Mouse (Mus musculus): ENCODE measurements around the gene Ccdc106. TPM values are rescaled to one million over a fixed set of nuclear protein-coding genes. Genes with fewer than 3 reads are reported as not detected.
"Not testable (repeated sequence)": the region's sequence is repeated elsewhere in the genome, so short reads cannot be mapped to it uniquely, and the experiment has no call there.

Ccdc106 gene
- polyA plus RNA-seq, 1 experiment from 2014 or later, result 38.4 TPM

DNA sequence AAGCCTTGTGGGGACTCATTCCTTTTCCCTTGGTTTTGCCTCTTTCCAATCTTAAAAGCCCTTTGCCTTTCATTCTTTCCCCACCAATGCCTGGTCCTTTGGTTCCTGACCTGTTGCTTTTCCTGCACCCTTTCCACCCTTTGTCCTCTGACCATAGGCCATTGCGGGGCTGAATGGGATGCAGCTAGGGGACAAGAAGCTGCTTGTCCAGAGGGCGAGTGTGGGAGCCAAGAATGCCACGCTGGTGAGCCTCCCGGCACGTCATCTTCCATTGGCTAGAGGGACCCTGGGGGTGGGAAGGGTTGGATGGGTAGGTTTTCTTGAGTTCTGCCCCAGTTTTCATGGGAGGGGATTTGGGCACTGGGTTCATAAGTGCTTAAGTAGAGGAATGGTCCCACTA, 54.6 kb downstream of the Ccdc106 start:
- H3K9ac ChIP-seq, result no peak overlapping the region
- no peak overlapping the region for H3K4me2 ChIP-seq (replicated peaks)
- H3K27me3 ChIP-seq, result no peaks in the 10 kb centered on the region
- no peaks in the 10 kb centered on the region for H3K9me3 ChIP-seq
- peaks cover 87% of the 10 kb centered on the region for H3K36me3 ChIP-seq
- H3K4me1 ChIP-seq, result no peaks in the 10 kb centered on the region
- H3K27ac ChIP-seq, result no peak overlapping the region
- no peak for ATAC-seq (ENCODE audit: insufficient number of reproducible peaks, insufficient read depth, low FRiP score, low TSS enrichment)
- 91% methylated on average over 5 of the region's 5 CpGs for WGBS
- no peak overlapping the region for H3K4me3 ChIP-seq

DNA sequence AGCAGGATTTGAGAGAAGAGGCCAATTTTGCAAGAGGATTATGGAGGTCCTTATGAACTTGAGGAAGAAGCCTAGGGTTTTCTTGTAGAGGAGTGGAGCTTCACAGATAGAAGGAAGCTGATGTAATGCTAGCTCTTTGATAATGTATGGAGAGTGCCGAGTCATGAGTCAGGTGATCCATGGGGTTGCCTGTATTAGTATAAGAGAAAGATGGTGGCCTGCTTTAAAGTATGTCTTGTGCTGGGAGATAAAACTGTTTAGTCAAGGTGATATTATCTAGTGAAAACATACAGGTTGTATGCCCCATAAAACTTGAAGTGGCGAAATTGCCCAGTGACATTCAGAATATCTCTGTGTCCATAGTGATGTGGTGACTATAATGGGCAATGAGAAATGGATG, 56.6 kb downstream of the Ccdc106 start:
- WGBS, result 86% methylated on average over 2 of the region's 2 CpGs

DNA sequence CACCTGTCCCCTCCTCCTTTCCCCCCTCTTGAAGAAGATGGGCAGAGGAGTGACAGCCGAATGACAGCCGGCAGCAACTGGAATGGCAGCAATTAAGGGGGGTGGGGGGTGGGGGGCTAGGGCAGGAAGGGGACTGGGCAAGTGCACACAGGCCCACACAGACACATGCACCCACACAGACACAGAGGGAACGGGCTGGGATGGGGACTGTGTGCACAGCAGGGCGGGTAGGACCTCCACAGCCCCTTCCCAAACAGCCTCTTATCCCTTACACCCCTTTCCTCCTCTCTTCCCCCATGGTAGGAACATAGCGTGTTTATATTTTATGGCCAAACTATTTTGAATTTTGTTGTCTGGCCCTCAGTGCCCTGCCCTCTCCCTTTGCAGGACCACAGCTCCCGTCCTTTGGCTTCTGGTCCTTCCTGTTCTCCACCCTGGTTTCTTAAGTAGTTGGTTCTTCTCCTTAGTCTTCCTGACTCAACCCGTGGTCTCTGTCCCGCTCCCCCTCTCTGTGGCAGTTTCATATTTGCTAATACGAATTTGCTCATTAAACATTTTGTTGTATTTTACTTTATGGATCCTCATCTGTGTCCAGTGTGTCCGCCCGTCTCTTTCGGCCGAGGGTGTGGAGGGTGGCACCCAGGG, 59.1 kb downstream of the Ccdc106 start:
- Histone ChIP-seq H3K4me2 (replicated peaks) (peak overlapping the region; percentile 82), H3K27ac (peak overlapping the region; percentile 94), H3K4me3 (peak overlapping the region; percentile 98), H3K9ac (peak overlapping the region; percentile 99), H3K36me3 (peaks cover 50% of the 10 kb centered on the region)
- ATAC-seq (ENCODE audit: insufficient number of reproducible peaks, insufficient read depth, low FRiP score, low TSS enrichment), result peak; percentile 37; the same call in 1 of the 2 replicates
- not testable (repeated sequence) for H3K4me1 ChIP-seq, H3K9me3 ChIP-seq, H3K27me3 ChIP-seq
- WGBS, result 45% methylated on average over 11 of the region's 13 CpGs

More for the DNA sequence above, 56.6 kb downstream of the Ccdc106 start:
- no peak overlapping the region for H3K27ac ChIP-seq
- H3K9ac ChIP-seq, result no peak overlapping the region
- H3K4me3 ChIP-seq, result no peak overlapping the region
- H3K36me3 ChIP-seq, result peaks cover 68% of the 10 kb centered on the region
- no peak overlapping the region for H3K4me2 ChIP-seq (replicated peaks)
- no peaks in the 10 kb centered on the region for H3K9me3 ChIP-seq
- ATAC-seq (ENCODE audit: insufficient number of reproducible peaks, insufficient read depth, low FRiP score, low TSS enrichment), result no peak
- no peaks in the 10 kb centered on the region for H3K27me3 ChIP-seq
- peaks cover 7% of the 10 kb centered on the region for H3K4me1 ChIP-seq

DNA sequence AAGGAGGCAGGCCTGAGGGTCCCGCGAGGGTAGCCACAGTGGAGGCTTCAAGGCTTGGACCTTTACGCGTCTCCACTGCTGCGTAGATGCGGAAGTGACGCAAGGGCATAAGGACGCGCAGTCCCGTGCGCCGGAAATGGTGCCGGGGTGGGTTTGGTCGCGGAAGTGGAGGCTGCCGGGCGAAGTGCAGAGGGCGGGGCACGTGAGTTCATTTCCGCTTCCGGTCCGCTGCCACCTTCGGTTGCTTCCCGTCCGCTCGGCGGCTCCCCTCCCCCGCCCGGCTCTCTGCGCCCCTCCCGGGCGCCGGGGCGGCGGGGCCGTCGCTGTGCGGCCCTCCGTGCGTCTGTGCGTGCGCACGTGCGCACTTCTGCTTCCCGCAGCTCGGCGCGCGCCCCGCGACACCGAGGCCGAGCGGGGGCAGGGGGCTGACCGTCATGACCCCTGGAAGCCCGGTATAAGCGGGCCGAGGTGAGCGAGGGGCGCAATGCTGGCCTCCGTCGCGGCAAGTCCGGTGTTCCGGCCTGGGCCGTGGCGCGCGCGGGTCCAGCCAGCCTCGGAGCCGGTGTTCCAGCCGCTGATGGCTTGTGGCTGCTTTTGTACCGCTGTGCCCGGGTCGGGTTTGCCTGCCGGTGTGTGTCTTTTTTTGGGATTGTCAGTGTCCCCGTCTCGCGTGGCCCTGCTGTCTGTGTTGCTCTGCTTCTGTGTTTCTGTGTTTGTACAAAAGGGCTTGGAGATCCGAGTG, 59.8 kb downstream of the Ccdc106 start, which contains the start of gene Epn1:
Gene Epn1, plus strand, starts transcription at position 226 of the 742 bp plus-strand sequence.
- H3K27me3 ChIP-seq, result no peaks in the 10 kb centered on the region
- peaks cover 7% of the 10 kb centered on the region for H3K4me1 ChIP-seq
- H3K4me3 ChIP-seq, result peak within 1 kb of the TSS; percentile 98
- under 1% methylated on average over 67 of the region's 81 CpGs for WGBS
- H3K36me3 ChIP-seq, result peaks cover 50% of the 10 kb centered on the region
- H3K9me3 ChIP-seq, result no peaks in the 10 kb centered on the region
- peak within 1 kb of the TSS; percentile 82 for H3K4me2 ChIP-seq (replicated peaks)
- H3K9ac ChIP-seq, result peak within 1 kb of the TSS; percentile 99
- H3K27ac ChIP-seq, result peak within 1 kb of the TSS; percentile 94
- peak; percentile 96 for ATAC-seq (ENCODE audit: insufficient number of reproducible peaks, insufficient read depth, low FRiP score, low TSS enrichment)

DNA sequence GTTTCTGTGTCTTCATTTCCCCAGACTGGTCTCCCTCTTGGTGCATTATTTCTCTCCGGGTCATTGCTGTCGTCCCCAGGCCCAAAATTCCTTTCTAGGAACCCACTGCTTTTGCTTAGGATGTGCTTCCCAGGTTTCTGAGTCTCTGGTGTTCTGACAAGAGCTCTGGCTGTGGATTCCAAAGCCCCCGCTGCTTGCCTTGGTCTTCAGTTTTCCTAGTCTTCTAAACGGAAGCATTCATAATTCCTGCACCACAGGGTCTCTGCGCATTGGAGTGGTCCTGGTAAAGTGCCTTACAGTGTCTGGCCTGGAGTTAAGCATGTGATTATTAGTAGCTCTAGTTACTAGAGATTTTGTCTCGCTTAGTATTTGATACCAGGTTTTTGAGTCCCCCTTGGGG, 60.5 kb downstream of the Ccdc106 start:
- Histone ChIP-seq H3K27me3 (no peaks in the 10 kb centered on the region), H3K4me1 (peaks cover 7% of the 10 kb centered on the region), H3K9ac (peak overlapping the region; percentile 99), H3K9me3 (no peaks in the 10 kb centered on the region), H3K4me2 (replicated peaks) (peak overlapping the region; percentile 82), H3K36me3 (peaks cover 47% of the 10 kb centered on the region), H3K27ac (peak overlapping the region; percentile 94), H3K4me3 (peak overlapping the region; percentile 98)
- WGBS, result 15% methylated on average over 6 of the region's 6 CpGs
- no peak for ATAC-seq (ENCODE audit: insufficient number of reproducible peaks, insufficient read depth, low FRiP score, low TSS enrichment)

DNA sequence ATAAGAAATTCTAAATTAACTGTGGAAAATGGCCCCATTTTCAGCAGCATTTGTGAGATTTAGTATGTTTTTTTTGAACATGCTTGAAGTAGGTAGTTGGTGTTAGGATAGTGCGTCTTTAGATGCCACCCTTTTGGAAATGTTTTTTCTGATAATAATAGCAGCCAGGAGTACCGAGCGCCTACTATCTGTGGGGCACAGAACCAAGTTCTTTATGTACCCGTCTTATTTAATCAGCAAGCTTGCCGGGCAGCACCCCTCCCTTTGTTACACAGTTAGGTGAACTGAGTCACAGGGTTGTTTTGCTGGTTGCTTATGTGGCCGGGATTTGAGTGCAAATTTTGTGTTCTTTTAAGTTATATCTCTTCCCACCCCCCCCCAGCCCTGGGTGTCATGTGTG, 60.9 kb downstream of the Ccdc106 start:
- Histone ChIP-seq H3K36me3 (peaks cover 47% of the 10 kb centered on the region), H3K9me3 (no peaks in the 10 kb centered on the region), H3K4me2 (replicated peaks) (peak overlapping the region; percentile 82), H3K27me3 (no peaks in the 10 kb centered on the region), H3K27ac (no peak overlapping the region), H3K9ac (peak overlapping the region; percentile 99), H3K4me3 (peak overlapping the region; percentile 98), H3K4me1 (peaks cover 7% of the 10 kb centered on the region)
- no peak for ATAC-seq (ENCODE audit: insufficient number of reproducible peaks, insufficient read depth, low FRiP score, low TSS enrichment)
- WGBS, result 77% methylated on average over 6 of the region's 6 CpGs

DNA sequence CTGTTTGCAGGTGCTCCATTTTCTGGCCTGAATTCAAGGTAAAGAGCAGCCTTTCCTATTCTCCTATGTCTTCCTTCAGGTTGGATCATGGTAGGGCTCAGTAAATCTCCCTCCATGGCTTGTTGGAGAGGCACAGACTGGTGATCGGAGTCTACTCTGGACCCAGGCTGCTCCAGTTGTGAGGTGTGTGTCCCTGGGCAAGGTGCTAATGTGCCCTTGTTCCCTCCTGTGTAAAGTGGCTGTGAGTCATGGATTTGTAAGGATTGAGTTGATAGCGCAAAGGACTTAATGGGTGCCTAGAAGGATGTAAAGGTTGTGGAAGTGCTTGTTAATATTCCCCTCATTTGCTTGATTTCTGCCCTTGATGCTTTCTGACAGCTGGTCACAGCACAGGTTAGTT, 61.6 kb downstream of the Ccdc106 start:
- 96% methylated on average over 2 of the region's 2 CpGs for WGBS
- H3K27ac ChIP-seq, result no peak overlapping the region
- 0 out of 2 replicates have a peak overlapping the region, but pooled peaks have one; percentile 98 for H3K4me3 ChIP-seq
- H3K27me3 ChIP-seq, result no peaks in the 10 kb centered on the region
- H3K9me3 ChIP-seq, result no peaks in the 10 kb centered on the region
- peaks cover 45% of the 10 kb centered on the region for H3K36me3 ChIP-seq
- no peak for ATAC-seq (ENCODE audit: insufficient number of reproducible peaks, insufficient read depth, low FRiP score, low TSS enrichment)
- peak overlapping the region; percentile 82; the same call in 1 of the 2 replicates for H3K4me2 ChIP-seq (replicated peaks)
- H3K9ac ChIP-seq, result peak overlapping the region; percentile 99; the same call in 1 of the 2 replicates
- H3K4me1 ChIP-seq, result peaks cover 7% of the 10 kb centered on the region

DNA sequence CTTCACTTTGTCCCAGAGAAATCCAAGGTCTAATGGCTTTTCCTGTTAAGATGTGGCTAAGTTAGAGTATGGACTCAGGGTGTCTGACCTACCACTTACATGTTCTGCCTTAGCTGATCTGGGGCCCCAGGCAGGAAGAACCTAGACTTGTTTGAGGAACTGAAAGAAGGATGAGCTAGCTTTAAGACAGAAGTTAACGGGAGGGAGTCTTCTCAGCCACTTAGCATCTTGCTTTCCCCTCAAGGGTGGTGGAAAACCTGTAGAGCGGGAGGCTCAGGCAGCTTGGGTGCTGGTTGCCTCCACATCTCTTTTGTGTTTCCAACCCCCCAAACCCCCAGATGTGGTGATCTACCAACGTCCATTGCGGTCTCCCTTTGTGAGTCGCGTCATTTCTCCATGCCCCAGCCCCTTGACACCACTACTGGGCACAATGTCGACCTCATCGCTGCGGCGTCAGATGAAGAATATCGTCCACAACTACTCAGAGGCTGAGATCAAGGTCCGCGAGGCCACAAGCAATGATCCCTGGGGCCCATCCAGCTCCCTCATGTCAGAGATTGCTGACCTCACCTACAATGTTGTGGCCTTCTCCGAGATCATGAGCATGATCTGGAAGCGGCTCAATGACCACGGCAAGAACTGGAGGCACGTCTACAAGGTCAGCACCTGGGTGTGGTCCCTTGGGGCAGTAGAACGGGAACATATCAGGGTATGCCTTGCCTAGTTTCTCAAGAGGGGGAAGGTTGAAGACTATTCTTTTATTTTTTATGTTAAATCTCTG, 63.2 kb downstream of the Ccdc106 start:
- ATAC-seq (ENCODE audit: insufficient number of reproducible peaks, insufficient read depth, low FRiP score, low TSS enrichment), result no peak
- Histone ChIP-seq H3K4me3 (no peak overlapping the region), H3K9ac (no peak overlapping the region), H3K9me3 (no peaks in the 10 kb centered on the region), H3K4me1 (peaks cover 7% of the 10 kb centered on the region), H3K36me3 (peaks cover 42% of the 10 kb centered on the region), H3K27me3 (no peaks in the 10 kb centered on the region), H3K4me2 (replicated peaks) (no peak overlapping the region), H3K27ac (no peak overlapping the region)
- WGBS, result 92% methylated on average over 18 of the region's 18 CpGs

DNA sequence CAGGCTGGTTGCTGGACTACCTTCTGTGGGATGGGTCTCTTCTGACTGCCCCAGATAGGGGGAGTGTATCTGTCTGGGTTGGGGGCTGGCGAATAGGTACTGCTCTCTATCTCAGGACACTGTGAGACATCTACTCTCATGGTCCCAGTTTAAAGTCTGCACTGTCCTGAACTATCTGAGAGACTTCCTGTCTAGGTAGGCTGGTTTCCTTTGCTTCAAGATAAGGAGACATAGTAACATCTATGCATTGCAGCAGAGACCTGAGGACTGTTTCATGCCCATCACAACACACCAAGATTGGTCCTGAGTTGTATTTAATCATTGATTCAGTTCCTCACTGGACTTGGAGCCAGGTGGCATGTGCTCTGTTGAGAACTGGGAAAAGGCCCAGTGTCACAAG, 65.2 kb downstream of the Ccdc106 start:
- Histone ChIP-seq H3K27me3 (no peaks in the 10 kb centered on the region), H3K27ac (no peak overlapping the region), H3K4me2 (replicated peaks) (no peak overlapping the region), H3K9me3 (no peaks in the 10 kb centered on the region), H3K4me3 (no peak overlapping the region), H3K4me1 (peaks cover 7% of the 10 kb centered on the region), H3K9ac (no peak overlapping the region), H3K36me3 (peaks cover 49% of the 10 kb centered on the region)
- WGBS, result 89% methylated on average over 1 of the region's 1 CpGs
- ATAC-seq (ENCODE audit: insufficient number of reproducible peaks, insufficient read depth, low FRiP score, low TSS enrichment), result no peak

DNA sequence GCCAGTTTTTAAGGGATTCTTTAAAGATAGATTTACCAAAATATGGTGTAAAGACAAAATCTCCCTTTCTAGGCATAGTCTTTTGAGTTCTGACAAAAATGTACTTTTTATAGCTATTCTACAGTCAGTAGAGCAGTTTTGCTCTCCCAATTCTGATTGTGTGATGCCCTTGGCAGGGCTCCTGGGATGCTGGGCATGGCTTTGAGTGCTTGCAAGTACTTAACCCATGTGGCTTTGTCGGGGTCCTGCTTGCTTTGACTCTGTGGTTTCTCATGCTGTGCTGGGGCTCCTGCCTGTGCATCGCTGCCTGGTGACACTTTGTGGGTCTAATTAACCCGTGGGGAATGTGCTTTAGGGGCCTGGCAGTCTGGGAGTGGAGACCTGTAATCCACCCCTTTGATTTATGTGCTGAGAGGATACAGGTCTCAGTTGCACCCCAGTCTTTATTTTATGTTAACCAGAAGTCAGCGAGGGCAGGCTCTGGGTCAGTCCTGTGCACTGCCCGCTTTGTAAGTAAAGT, 66.6 kb downstream of the Ccdc106 start:
- H3K27me3 ChIP-seq, result no peaks in the 10 kb centered on the region
- WGBS, result 80% methylated on average over 5 of the region's 5 CpGs
- peaks cover 62% of the 10 kb centered on the region for H3K36me3 ChIP-seq
- no peak overlapping the region for H3K4me2 ChIP-seq (replicated peaks)
- no peak overlapping the region for H3K27ac ChIP-seq
- H3K9me3 ChIP-seq, result no peaks in the 10 kb centered on the region
- ATAC-seq (ENCODE audit: insufficient number of reproducible peaks, insufficient read depth, low FRiP score, low TSS enrichment), result no peak
- no peak overlapping the region for H3K4me3 ChIP-seq
- H3K4me1 ChIP-seq, result no peaks in the 10 kb centered on the region
- H3K9ac ChIP-seq, result no peak overlapping the region

DNA sequence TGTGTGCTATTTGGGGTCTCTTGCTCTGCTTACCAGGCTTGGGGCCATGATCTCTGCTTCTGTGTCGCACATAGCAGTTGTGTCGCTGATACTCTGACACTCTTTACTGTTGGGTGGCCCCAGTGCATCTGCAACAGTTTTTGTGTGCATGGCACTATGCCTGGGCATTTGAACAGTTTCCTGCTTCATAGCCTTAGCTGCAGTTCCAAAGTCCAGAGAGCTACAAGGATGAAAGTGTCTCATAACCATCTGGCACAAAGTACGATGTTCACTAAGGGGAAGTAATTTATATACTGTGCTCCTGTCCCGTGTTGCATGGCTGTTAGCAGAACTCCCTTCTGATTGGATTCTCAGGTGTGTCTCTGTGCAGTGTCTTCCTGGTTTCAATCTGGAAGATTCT, 67.5 kb downstream of the Ccdc106 start:
- Histone ChIP-seq H3K36me3 (peaks cover 71% of the 10 kb centered on the region), H3K9ac (no peak overlapping the region), H3K4me3 (no peak overlapping the region), H3K4me2 (replicated peaks) (no peak overlapping the region), H3K4me1 (no peaks in the 10 kb centered on the region), H3K27ac (no peak overlapping the region), H3K9me3 (no peaks in the 10 kb centered on the region), H3K27me3 (no peaks in the 10 kb centered on the region)
- 84% methylated on average over 4 of the region's 4 CpGs for WGBS
- no peak for ATAC-seq (ENCODE audit: insufficient number of reproducible peaks, insufficient read depth, low FRiP score, low TSS enrichment)
